Mouse (Mus musculus): Measurements from ENCODE around the gene Phf2. TPM values are rescaled to one million over a fixed set of nuclear protein-coding genes. Genes with fewer than 3 reads are reported as not detected.
A peak's percentile ranks its signal among the peaks of the same experiment; 100 is the strongest.

Phf2 gene
- polyA plus RNA-seq, 1 experiment from 2014 or later, result 5.3 TPM

DNA sequence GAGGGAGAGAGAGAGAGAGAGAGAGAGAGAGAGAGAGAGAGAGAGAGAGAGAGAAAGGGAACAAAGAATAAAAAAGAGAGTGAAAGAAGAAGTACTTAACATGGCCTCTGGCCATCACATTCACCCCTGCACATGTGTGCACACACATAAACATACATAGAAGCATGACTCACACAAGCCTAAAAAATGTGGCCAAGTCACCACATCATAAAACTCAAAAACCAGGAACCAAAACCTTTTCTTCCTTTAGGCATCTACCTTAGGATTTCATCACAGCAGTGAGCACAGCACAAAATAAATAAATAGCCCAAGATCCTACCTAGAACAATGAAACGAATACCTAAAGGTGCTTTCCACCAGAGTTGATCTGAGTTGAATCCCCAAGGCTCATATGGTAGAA, 9.0 kb downstream of the Phf2 start:
- no peak for DNase-seq (ENCODE audit: low spot score)
- Histone ChIP-seq H3K4me3 (replicated peaks; ENCODE audit: low read depth, low read length) (no peak overlapping the region), H3K4me2 (ENCODE audit: low read length) (no peak overlapping the region), H3K9me3 (replicated peaks; ENCODE audit: low read length) (no peaks in the 10 kb centered on the region), H3K27ac (no peak overlapping the region), H3K4me1 (replicated peaks; ENCODE audit: insufficient read depth, low read length) (peaks cover 9% of the 10 kb centered on the region; the same call in 1 of the 2 replicates), H3K27me3 (ENCODE audit: insufficient read depth, low read length) (no peaks in the 10 kb centered on the region), H3K9ac (ENCODE audit: low read depth, low read length) (no peak overlapping the region), H3K36me3 (ENCODE audit: insufficient read depth, low read length) (no peaks in the 10 kb centered on the region)
- 93% methylated on average over 1 of the region's 1 CpGs for WGBS
- no peak for TF ChIP-seq CTCF (IDR thresholded peaks at IDR 0.05; ENCODE audit: low read depth)
- ATAC-seq (replicated peaks; ENCODE audit: low FRiP score, low read depth), result no peak

DNA sequence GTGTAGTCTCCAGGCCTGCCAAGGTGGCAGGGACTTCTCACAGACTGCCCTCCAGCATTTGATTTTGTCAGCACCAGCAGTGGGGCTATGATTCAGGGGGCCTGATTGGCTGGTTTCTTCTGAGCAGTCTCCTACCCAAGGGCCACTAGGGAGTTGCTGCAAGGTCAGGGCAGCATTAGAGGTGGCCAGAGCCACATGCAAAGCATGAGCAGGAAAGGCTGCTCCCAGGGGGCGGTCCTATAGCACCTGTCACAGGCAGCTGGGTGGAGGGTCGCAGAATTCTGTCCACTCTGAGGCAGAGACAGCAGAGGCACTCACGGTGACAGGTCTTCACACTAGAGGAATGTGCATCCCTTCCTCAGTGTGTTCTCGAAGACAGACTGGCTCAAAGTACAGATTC, 12.1 kb downstream of the Phf2 start:
- Histone ChIP-seq H3K4me2 (ENCODE audit: low read length) (no peak overlapping the region), H3K27ac (no peak overlapping the region), H3K27me3 (ENCODE audit: insufficient read depth, low read length) (no peaks in the 10 kb centered on the region), H3K4me1 (replicated peaks; ENCODE audit: insufficient read depth, low read length) (peaks cover 9% of the 10 kb centered on the region; the same call in 1 of the 2 replicates), H3K9ac (ENCODE audit: low read depth, low read length) (no peak overlapping the region), H3K9me3 (replicated peaks; ENCODE audit: low read length) (no peaks in the 10 kb centered on the region), H3K4me3 (replicated peaks; ENCODE audit: low read depth, low read length) (no peak overlapping the region), H3K36me3 (ENCODE audit: insufficient read depth, low read length) (no peaks in the 10 kb centered on the region)
- no peak for TF ChIP-seq CTCF (IDR thresholded peaks at IDR 0.05; ENCODE audit: low read depth)
- DNase-seq (ENCODE audit: low spot score), result no peak
- no peak; the same call in 1 of the 2 replicates for ATAC-seq (replicated peaks; ENCODE audit: low FRiP score, low read depth)
- WGBS, result 49% methylated on average over 4 of the region's 4 CpGs

- ATAC-seq (replicated peaks; ENCODE audit: low FRiP score, low read depth), result no peak
- H3K9me3 ChIP-seq (replicated peaks; ENCODE audit: low read length), result no peaks in the 10 kb centered on the region
- no peak overlapping the region for H3K27ac ChIP-seq
- H3K4me2 ChIP-seq (ENCODE audit: low read length), result no peak overlapping the region
- no peaks in the 10 kb centered on the region for H3K27me3 ChIP-seq (ENCODE audit: insufficient read depth, low read length)
- H3K4me3 ChIP-seq (replicated peaks; ENCODE audit: low read depth, low read length), result no peak overlapping the region
- no peak for DNase-seq (ENCODE audit: low spot score)
- TF ChIP-seq CTCF (IDR thresholded peaks at IDR 0.05; ENCODE audit: low read depth), result no peak
- 64% methylated on average over 6 of the region's 6 CpGs for WGBS
- peaks cover 9% of the 10 kb centered on the region; the same call in 1 of the 2 replicates for H3K4me1 ChIP-seq (replicated peaks; ENCODE audit: insufficient read depth, low read length)
- no peaks in the 10 kb centered on the region for H3K36me3 ChIP-seq (ENCODE audit: insufficient read depth, low read length)
- 0 out of 2 replicates have a peak overlapping the region, but pooled peaks have one; percentile 4 for H3K9ac ChIP-seq (ENCODE audit: low read depth, low read length)
These were observed 12.9 kb downstream of the Phf2 start for GRCm38 (mm10) chr13:48858054-48858453.

GRCm38 (mm10) chr13:48857246-48857932, 13.5 kb downstream of the Phf2 start:
- H3K4me1 ChIP-seq (replicated peaks; ENCODE audit: insufficient read depth, low read length), result peaks cover 9% of the 10 kb centered on the region; the same call in 1 of the 2 replicates
- 40% methylated on average over 7 of the region's 7 CpGs for WGBS
- H3K27me3 ChIP-seq (ENCODE audit: insufficient read depth, low read length), result no peaks in the 10 kb centered on the region
- H3K4me3 ChIP-seq (replicated peaks; ENCODE audit: low read depth, low read length), result no peak overlapping the region
- ATAC-seq (replicated peaks; ENCODE audit: low FRiP score, low read depth), result no peak
- H3K9me3 ChIP-seq (replicated peaks; ENCODE audit: low read length), result no peaks in the 10 kb centered on the region
- H3K27ac ChIP-seq, result no peak overlapping the region
- H3K36me3 ChIP-seq (ENCODE audit: insufficient read depth, low read length), result no peaks in the 10 kb centered on the region
- no peak overlapping the region for H3K4me2 ChIP-seq (ENCODE audit: low read length)
- TF ChIP-seq CTCF (IDR thresholded peaks at IDR 0.05; ENCODE audit: low read depth), result no peak
- DNase-seq (ENCODE audit: low spot score), result peak; percentile 44
- H3K9ac ChIP-seq (ENCODE audit: low read depth, low read length), result 0 out of 2 replicates have a peak overlapping the region, but pooled peaks have one; percentile 4

- Histone ChIP-seq H3K4me3 (replicated peaks; ENCODE audit: low read depth, low read length) (no peak overlapping the region), H3K27ac (no peak overlapping the region), H3K4me2 (ENCODE audit: low read length) (no peak overlapping the region), H3K4me1 (replicated peaks; ENCODE audit: insufficient read depth, low read length) (peaks cover 12% of the 10 kb centered on the region; the same call in 1 of the 2 replicates), H3K9ac (ENCODE audit: low read depth, low read length) (no peak overlapping the region), H3K36me3 (ENCODE audit: insufficient read depth, low read length) (no peaks in the 10 kb centered on the region), H3K9me3 (replicated peaks; ENCODE audit: low read length) (no peaks in the 10 kb centered on the region), H3K27me3 (ENCODE audit: insufficient read depth, low read length) (no peaks in the 10 kb centered on the region)
- ATAC-seq (replicated peaks; ENCODE audit: low FRiP score, low read depth) (no peak), DNase-seq (ENCODE audit: low spot score) (no peak)
- 62% methylated on average over 3 of the region's 3 CpGs for WGBS
- no peak for TF ChIP-seq CTCF (IDR thresholded peaks at IDR 0.05; ENCODE audit: low read depth)
These were observed 17.0 kb downstream of the Phf2 start for GRCm38 (mm10) chr13:48853947-48854346.

DNA sequence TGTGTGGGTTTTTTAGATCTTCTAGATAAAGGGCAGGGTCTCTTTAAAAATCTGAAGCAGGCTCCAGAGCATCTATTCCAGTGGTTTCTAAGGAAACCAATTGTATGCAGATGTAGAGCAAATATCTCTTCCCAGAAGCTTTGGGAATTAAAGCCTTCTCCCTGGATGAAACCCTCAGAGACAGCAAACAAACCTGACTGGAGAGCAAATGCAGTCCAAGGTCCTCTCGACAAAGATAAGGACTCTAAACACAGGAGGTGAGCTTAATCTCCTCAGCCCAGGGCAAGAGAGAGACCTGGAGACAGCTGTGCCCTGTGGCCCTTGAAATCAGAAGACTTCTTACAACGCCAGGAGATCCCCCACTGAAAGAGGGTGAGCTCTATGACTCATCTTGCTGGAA, 17.4 kb downstream of the Phf2 start:
- DNase-seq (ENCODE audit: low spot score), result no peak
- WGBS, result 23% methylated on average over 2 of the region's 2 CpGs
- Histone ChIP-seq H3K4me3 (replicated peaks; ENCODE audit: low read depth, low read length) (no peak overlapping the region), H3K27me3 (ENCODE audit: insufficient read depth, low read length) (no peaks in the 10 kb centered on the region), H3K27ac (no peak overlapping the region), H3K4me1 (replicated peaks; ENCODE audit: insufficient read depth, low read length) (peaks cover 12% of the 10 kb centered on the region; the same call in 1 of the 2 replicates), H3K9ac (ENCODE audit: low read depth, low read length) (no peak overlapping the region), H3K36me3 (ENCODE audit: insufficient read depth, low read length) (no peaks in the 10 kb centered on the region), H3K9me3 (replicated peaks; ENCODE audit: low read length) (no peaks in the 10 kb centered on the region), H3K4me2 (ENCODE audit: low read length) (no peak overlapping the region)
- no peak for TF ChIP-seq CTCF (IDR thresholded peaks at IDR 0.05; ENCODE audit: low read depth)
- no peak for ATAC-seq (replicated peaks; ENCODE audit: low FRiP score, low read depth)

Measured in kidney, postnatal 0 days (tissue).